Mouse (Mus musculus): ENCODE measurements around the gene Per1.

Gene Per1

GRCm38 (mm10) chr11:69094697-69095429 is at the start of gene Per1:
Gene Per1, plus strand, starts transcription at chr11:69095217.
- peak; percentile 100 for DNase-seq

DNA sequence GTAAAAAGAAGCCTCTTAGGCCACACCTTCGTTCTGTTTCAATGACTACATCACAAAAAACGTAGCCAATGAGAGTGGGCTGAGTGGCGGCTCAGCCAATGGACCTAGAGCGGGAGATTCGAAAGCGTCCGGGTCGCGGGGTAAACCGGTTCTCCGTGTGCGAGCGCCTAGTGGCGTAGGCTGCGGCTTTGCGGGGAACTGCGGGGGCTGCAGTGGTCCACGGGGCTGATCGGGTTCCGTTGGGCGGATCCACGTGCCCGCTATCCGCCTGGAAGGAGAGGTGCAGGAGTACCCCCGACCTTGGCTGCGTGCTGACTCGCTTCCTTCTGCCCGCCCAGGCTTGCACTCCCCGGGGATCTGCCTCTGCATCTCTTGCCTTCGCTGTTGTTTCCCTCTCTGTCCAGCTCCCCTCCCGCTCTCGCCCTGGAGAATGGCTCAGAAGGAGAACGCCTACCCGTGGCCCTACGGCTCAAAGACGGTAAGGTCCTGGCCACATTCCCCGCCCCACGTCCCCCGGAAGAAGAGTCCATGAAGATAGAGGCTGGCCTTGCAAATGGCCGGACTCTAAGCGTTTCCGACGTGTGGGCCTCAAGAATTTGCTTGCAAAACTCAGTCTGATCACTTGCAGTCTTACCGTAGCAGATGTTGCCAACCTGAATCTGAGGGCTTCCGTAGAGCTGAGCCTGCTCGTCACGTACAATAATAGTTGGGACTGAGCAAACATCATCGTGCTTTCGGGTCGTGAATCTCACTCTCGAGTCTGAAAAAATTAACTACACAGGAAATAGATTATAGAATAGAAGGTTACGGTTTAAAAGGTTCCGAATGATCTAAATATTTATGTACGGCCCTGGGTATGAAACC is 49.3 kb upstream of the Per1 start, which contains the start of gene Aurkb:
TSS of gene Aurkb (plus strand) at position 117 of the 864 bp plus-strand sequence.
- DNase-seq = peak; percentile 79

GRCm38 (mm10) chr11:69046395-69046774 is 48.6 kb upstream of the Per1 start:
- no peak for DNase-seq

DNA sequence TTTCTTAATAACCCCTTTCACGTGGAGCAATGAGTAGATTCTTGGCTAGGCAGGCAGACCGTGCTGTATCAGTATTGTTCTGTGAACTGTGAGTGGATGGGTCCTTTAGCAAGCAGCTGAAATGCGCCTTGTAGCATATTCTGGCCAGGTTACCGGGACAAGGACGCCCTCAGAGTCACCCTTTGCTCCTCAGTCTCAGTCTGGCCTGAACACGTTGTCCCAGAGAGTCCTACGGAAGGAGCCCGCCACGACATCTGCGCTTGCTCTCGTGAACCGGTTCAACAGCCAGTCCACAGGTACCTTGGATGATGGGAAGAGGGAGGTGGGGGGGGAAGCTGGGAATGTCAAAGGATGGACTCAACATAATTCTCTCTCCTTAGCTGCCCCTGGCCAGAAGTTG is 47.4 kb upstream of the Per1 start:
- DNase-seq = no peak

DNA sequence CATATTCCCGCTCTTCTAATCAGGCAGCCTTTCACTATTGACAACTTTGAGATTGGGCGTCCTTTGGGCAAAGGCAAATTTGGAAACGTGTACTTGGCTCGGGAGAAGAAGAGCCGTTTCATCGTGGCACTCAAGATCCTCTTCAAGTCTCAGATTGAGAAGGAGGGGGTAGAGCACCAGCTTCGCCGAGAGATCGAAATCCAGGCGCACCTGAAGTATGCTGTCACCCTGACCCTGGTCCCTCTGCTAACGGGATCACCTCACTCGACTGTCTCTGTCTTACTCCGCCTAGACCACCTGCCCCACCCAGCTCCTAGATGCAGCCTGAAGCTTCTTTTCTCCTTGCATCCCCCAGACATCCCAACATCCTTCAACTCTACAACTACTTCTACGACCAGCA is 46.9 kb upstream of the Per1 start:
- no peak for DNase-seq

DNA sequence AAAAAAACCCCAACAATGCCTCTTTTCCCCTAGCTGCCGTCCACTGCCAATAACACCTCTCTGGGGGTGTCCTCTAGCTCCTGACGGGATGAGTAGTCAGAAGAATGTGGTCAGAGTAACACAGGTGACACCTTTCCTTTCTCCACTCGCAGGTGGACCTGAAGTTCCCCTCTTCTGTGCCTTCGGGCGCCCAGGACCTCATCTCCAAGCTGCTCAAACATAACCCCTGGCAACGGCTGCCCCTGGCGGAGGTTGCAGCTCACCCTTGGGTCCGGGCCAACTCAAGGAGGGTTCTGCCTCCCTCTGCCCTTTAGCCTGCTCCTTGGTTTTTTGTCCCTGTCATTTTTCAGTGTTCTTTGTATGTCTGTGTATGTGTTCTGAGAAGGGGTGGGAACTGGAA is 44.3 kb upstream of the Per1 start:
- DNase-seq = no peak

- no peak for DNase-seq
Measured at GRCm38 (mm10) chr11:69051771-69052170, 43.2 kb upstream of the Per1 start.

GRCm38 (mm10) chr11:69052824-69053421 is 42.1 kb upstream of the Per1 start:
- DNase-seq = no peak

DNA sequence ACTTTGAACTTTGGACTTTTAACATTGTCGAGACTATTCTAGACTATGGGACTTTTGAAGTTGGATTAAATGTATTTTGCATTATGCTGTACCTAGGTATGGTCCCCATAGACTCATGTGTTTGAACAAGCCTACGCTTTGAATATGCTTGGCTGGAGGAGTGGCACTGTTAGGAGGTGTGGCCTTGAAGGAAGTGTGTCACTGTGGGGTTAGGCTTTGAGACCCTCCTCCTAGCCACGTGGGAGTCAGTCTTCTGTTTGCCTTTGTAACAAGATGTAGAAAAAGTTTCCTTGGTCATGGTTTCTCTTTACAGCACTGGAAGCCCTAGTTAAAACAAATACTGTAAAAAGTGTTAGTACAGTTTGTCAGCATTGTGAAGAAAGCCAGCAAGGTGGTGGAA is 41.2 kb upstream of the Per1 start:
- DNase-seq = no peak

- no peak for DNase-seq
Measured at GRCm38 (mm10) chr11:69058265-69058664, 36.8 kb upstream of the Per1 start.

DNA sequence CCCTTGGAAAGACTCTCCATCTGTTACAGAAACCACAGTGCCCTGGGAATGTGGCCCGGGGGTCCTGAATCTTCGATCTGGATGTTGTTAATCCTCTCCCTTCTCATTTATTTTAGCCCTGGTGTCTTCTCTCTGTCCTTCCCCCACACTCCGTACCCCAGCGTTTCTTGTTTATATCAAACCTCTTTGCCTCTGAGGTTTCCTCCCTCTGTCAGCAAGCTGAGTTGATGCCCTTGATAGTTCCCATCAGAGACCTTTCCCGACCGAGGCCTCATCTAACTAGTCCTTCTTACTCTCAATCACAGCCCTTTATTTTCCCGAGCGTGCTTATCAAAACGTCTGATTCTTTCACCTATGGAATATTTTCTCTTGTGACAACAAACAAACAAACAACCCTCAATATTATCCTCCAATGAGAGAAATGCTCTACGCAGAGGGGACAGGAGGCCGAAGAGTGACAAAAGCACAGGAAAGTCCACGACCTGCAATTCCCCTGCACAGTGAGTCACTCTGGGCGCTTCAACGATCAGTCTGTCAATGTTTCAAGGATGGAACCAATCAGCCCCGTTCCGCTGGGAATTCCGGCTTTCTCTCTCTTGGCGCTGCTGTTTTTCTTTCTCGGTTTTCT is 36.2 kb upstream of the Per1 start:
- no peak for DNase-seq

DNA sequence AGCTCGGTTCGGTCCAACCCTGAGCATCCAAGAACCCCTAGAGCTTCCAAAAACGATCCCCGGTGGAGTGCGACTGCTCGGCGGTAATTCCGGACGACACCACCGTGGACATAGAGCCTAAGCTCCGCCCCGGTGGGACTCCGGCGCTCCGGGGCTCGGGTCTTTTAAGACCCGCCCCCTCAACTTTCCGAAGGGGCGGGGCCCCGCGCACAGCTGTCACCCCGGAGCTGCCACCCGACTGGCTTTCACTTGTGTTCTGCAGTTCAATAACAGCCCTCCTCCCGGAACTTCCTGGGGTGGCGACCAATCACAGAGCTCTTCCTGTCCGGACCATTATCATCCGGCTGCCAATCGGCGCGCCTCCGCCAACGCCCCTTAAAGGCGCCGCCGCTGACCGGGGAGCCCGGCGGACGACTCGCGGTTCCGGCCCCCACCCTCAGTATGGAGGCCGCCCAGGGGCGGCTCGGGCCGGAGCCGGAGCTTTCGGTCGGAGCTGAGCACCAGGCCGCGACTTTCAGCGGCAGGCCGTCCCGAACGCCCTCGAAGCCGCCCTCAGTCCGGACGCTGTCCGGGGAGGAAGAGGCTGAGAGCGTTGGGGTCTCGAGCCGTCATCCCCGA is 35.6 kb upstream of the Per1 start, which contains the start of gene Borcs6:
TSS of gene Borcs6 (plus strand) at position 361 of the 618 bp plus-strand sequence.
- DNase-seq = peak; percentile 98

DNA sequence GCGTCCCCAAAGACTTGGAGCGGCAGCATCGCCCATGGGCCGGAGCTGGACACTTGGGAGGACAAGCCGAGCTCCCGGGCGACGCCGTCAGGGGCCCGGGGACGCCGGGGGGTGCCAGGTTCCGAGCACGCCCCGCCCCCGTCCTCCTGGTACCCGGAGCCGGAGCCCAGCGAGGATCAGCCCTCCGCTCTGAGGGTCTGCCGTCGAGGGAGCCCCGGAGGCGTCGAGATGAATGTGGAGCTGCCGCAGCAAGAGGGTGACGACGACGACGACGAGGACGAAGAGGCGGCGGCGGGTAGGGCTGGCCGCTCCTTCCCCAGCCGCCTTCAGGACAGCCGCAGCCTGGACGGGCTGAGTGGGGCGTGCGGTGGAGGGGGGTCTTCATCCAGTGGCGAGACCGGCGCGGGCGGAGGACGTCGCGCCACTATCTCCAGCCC is 35.0 kb upstream of the Per1 start:
- no peak for DNase-seq

DNA sequence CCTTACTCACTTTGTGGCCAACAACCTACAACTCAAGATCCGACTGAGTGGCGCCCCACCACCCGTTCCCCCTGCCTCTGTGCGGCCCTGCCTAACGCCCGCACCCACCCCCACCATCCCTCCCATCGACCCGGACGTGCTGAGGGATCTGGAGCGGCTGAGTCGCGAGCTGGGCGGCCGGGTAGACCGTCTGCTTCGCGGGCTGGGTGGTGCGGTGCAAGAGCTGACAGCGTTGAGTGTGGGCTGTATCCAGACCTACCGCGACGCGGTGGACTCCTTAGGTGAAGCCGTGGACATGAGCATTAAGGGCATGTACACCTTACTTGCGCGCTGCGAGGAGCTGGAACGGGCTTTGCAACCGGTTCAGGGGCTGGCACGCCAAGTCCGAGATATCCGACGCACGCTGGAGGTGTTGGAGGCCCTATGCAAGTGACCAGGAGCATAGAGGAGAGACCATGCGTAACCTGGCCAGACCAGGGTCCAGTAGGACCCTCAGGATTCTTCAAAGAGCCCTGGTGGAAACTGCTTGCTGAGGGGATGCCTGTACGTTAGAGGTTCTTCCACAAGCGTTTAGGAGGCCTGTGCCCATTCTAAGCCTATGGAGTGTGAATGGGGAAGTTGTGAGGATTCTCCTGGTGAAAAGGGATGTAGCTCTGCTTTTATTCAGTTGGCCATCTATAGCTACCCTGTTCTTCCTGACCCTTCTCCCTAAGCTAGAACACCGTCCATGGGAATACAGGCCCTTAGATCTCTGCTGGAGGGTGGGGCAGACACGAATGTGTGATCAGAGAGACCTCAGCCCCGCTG is 34.4 kb upstream of the Per1 start:
- DNase-seq = no peak

DNA sequence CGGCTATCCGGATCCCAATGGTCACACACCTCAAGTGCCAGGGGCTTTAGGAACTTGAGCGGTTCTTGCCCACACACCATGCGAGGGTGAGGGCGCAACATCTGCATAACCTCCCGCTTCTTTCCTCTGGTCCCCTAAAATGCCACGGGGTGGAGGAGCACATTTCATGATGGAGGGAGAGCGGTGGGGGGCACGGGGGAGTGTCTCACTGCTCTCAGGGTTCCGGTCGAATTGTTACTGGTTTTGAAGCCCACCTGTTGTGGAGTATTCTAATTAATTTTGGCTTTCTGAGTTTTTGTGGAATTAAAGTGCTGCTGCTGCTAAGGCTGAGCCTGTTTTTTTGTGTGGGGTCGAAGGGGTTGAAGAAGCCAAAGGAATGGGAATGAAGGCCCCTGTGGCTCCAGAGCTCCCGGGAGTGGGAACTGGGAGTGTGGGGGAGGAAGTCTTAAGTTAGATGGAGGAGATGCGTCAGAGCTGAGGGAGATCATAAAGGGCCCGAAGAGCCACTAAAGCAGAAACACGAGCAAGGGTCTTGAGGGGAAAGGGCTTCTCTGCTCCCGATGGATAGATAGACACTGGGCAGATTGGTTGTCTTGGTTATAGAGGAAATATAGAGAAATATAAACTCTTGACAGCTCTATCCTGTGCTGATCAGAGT is 33.6 kb upstream of the Per1 start:
- no peak for DNase-seq

DNA sequence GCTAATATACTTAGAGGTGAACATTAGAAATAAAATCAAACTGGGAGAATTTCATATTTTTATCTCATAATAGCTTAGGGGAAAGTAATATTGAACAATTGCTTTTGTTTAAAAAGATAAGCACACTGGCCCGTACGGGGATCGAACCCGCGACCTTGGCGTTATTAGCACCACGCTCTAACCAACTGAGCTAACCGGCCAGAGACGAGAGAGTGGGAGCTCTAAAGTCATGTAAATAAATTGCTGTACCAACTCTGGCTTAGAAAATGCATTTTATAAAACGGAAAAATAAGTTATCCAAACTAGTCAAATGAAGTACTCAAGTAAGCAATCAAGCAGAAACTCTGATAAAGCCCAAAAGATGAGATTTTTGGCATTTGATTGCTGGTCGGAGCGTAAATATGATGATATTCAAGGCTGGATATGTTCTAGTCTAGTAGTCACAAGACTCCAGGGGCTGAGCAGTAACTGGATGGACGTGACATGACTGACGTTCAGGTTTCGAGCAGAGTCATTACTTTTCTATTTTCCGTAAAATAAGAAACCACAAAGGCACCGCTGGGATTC is 32.7 kb upstream of the Per1 start:
- peak; percentile 90 for DNase-seq

DNA sequence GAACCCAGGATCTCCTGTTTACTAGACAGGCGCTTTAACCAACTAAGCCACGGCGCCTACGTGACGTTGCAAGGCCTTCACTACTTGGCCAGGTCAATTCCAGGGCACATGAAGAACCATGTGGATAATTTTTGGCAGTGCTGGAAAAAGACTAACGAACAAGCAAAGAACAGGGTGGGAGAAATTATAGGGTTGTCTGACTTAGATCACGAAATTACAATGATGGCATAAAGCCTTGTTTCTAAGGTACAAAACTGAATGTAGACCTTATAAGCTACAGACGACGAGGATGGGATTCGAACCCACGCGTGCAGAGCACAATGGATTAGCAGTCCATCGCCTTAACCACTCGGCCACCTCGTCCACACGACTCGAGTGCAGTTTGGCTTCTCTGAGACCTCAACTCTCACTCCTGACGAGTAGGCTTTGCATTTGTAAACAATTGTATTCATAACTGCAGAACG is 32.2 kb upstream of the Per1 start:
- DNase-seq = peak; percentile 98

DNA sequence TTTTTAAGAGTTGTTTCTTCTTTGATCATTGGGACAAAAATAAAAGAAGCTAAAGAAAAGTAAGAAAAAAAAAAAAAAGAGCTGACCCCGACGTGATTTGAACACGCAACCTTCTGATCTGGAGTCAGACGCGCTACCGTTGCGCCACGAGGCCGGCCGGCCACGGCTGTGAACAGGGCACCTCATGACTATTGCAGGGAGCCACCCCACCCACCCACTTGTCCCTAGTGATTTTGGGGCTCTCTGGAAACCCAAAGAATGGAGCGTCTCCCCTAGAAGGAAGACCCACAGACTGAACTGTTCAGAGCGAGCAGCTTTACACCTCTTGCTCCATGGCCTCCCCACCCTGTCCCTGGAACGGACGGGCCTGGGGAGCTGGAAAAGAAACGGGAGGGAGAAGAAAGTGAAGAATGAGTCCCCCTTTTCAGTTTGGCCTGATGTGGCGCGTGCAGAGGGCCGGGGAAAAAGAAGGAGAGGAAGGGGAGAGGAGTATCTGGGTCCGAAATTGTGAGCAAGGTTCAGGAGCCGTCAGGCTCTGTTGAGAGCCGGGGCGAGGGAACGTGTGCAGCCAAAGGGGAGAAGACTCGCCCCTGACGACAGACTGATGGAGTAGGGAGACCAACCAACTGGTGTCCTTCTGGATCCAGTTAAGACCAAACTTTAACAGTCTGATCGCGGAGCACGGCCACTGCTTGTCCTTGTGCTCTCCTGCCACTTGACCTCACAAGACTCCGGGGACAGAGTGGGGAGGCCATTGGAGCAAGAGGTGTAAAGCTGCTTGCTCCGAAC is 31.4 kb upstream of the Per1 start:
- DNase-seq = peak; percentile 70

- no peak for DNase-seq
Measured at GRCm38 (mm10) chr11:69064259-69065133, 30.5 kb upstream of the Per1 start.
